Mouse (Mus musculus) lung, adult 2 months (tissue): ENCODE results near the gene Gpam.

Source experiments
- CTCF ChIP-seq: fragments of 200-500 bp; IDR thresholded peaks from 2 replicates; pipeline ENCODE4 v1.5.1; 2011; ENCODE audit warnings: mild to moderate bottlenecking, low read length, control low read depth; ENCODE audit not compliant: insufficient read depth
- POLR2A ChIP-seq: fragments of 200-500 bp; IDR thresholded peaks from 2 replicates; pipeline ENCODE4 v1.6.1; 2011; ENCODE audit warnings: low read depth, mild to moderate bottlenecking, control low read depth, low read length, borderline replicate concordance; ENCODE audit errors: extremely low read depth

DNA sequence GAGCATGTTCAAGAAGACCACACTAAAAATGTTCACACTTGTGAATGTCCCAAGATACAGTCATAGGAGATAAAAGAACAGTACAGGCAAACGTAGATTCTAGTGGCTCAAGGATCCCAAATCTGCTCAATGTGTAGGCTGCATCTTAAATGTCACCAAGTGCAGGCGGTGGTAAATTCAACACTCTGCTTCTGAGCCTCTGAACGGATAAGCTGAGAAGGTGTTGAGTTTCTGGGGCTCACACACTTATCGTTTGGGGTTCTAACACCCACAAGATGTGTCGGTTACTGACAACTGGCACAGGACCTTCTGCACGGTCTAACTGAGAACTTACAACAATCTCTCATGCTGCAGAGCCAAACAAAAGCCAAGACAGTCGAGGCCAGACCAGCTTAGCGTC is 50.2 kb downstream of the Gpam start:
- no peak for TF ChIP-seq CTCF
- TF ChIP-seq POLR2A, result no peak
